Mouse (Mus musculus): ENCODE data around the gene Lrfn3. TPM values are rescaled to one million over a fixed set of nuclear protein-coding genes. Genes with fewer than 3 reads are reported as not detected.
A peak's percentile ranks its signal among the peaks of the same experiment; 100 is the strongest.

The Lrfn3 gene
- polyA plus RNA-seq, 1 experiment from 2014 or later = 7.4 TPM

- no peaks in the 10 kb centered on the region for H3K9me3 ChIP-seq (ENCODE audit: low read length)
- TF ChIP-seq CTCF (IDR thresholded peaks at IDR 0.05; ENCODE audit: low read depth) = peak; percentile 59
- no peak for TF ChIP-seq EP300 (IDR thresholded peaks at IDR 0.05; ENCODE audit: low read depth)
- DNase-seq (no peak), ATAC-seq (no peak)
- WGBS (ENCODE audit: insufficient replicate concordance) = 83% methylated on average over 16 of the region's 16 CpGs
- no peak overlapping the region for H3K4me2 ChIP-seq (ENCODE audit: low read depth, low read length)
- no peaks in the 10 kb centered on the region for H3K36me3 ChIP-seq (replicated peaks; ENCODE audit: insufficient read depth, low read length)
- H3K9ac ChIP-seq (replicated peaks) = no peak overlapping the region
- peaks cover 14% of the 10 kb centered on the region for H3K4me1 ChIP-seq (ENCODE audit: insufficient read depth)
- H3K27me3 ChIP-seq (ENCODE audit: insufficient read depth, low read length) = no peaks in the 10 kb centered on the region
- H3K27ac ChIP-seq (ENCODE audit: low read depth) = no peak overlapping the region
- H3K4me3 ChIP-seq (ENCODE audit: low read depth, low read length) = no peak overlapping the region
Observed at GRCm38 (mm10) chr7:30306083-30306779, 56.3 kb downstream of the Lrfn3 start.

Other genes with a start within 250 kb of the Lrfn3 start
- gene Zfp382, start 240.8 kb downstream of the Lrfn3 start, polyA plus RNA-seq (2015; fragmentation: Nextera tagmentation; extraction: Ambion mirVana) = 0.54 and 0.75 TPM in 2 replicates
- 2.1 and 3.1 TPM in 2 replicates for gene Zfp146, start 193.0 kb downstream of the Lrfn3 start, polyA plus RNA-seq (2015; fragmentation: Nextera tagmentation; extraction: Ambion mirVana)
- gene Cox7a1, start 178.6 kb downstream of the Lrfn3 start, polyA plus RNA-seq (2015; fragmentation: Nextera tagmentation; extraction: Ambion mirVana) = 7.0 and 15.1 TPM in 2 replicates
- 30.2 and 30.6 TPM in 2 replicates for gene Capns1, start 164.0 kb downstream of the Lrfn3 start, polyA plus RNA-seq (2015; fragmentation: Nextera tagmentation; extraction: Ambion mirVana)
- gene Polr2i, start 130.8 kb downstream of the Lrfn3 start, polyA plus RNA-seq (2015; fragmentation: Nextera tagmentation; extraction: Ambion mirVana) = 42.9 and 43.3 TPM in 2 replicates
- gene Tbcb, start 130.5 kb downstream of the Lrfn3 start, polyA plus RNA-seq (2015; fragmentation: Nextera tagmentation; extraction: Ambion mirVana) = 41.8 and 42.1 TPM in 2 replicates
- gene Ovol3, start 127.0 kb downstream of the Lrfn3 start, polyA plus RNA-seq (2015; fragmentation: Nextera tagmentation; extraction: Ambion mirVana) = not detected in 2 replicates
- gene Thap8, start 82.7 kb downstream of the Lrfn3 start, polyA plus RNA-seq (2015; fragmentation: Nextera tagmentation; extraction: Ambion mirVana) = 0.08 and 0.15 TPM in 2 replicates
- gene Wdr62, start 82.4 kb downstream of the Lrfn3 start, polyA plus RNA-seq (2015; fragmentation: Nextera tagmentation; extraction: Ambion mirVana) = 3.1 and 3.4 TPM in 2 replicates
- 0.34 and 0.59 TPM in 2 replicates for gene Clip3, start 71.0 kb downstream of the Lrfn3 start, polyA plus RNA-seq (2015; fragmentation: Nextera tagmentation; extraction: Ambion mirVana)
- gene Alkbh6, start 54.1 kb downstream of the Lrfn3 start, polyA plus RNA-seq (2015; fragmentation: Nextera tagmentation; extraction: Ambion mirVana) = 23.1 and 23.9 TPM in 2 replicates
- 11.4 and 12.8 TPM in 2 replicates for gene Syne4, start 48.0 kb downstream of the Lrfn3 start, polyA plus RNA-seq (2015; fragmentation: Nextera tagmentation; extraction: Ambion mirVana)
- gene E130208F15Rik, start 41.0 kb downstream of the Lrfn3 start, polyA plus RNA-seq (2015; fragmentation: Nextera tagmentation; extraction: Ambion mirVana) = not detected in 2 replicates
- 14.0 TPM in 2 replicates for gene Sdhaf1, start 38.9 kb downstream of the Lrfn3 start, polyA plus RNA-seq (2015; fragmentation: Nextera tagmentation; extraction: Ambion mirVana)
- gene Tyrobp, start 51.0 kb upstream of the Lrfn3 start, polyA plus RNA-seq (2015; fragmentation: Nextera tagmentation; extraction: Ambion mirVana) = 221 and 231 TPM in 2 replicates
- 17.4 and 17.6 TPM in 2 replicates for gene Hcst, start 57.1 kb upstream of the Lrfn3 start, polyA plus RNA-seq (2015; fragmentation: Nextera tagmentation; extraction: Ambion mirVana)
- 1.7 and 2.3 TPM in 2 replicates for gene Nfkbid, start 59.0 kb upstream of the Lrfn3 start, polyA plus RNA-seq (2015; fragmentation: Nextera tagmentation; extraction: Ambion mirVana)
- 1.2 and 1.6 TPM in 2 replicates for gene Aplp1, start 82.8 kb upstream of the Lrfn3 start, polyA plus RNA-seq (2015; fragmentation: Nextera tagmentation; extraction: Ambion mirVana)
- gene Kirrel2, start 94.9 kb upstream of the Lrfn3 start, polyA plus RNA-seq (2015; fragmentation: Nextera tagmentation; extraction: Ambion mirVana) = 0.05 TPM in 1 of 2 replicates, not detected in the other
- gene Nphs1, start 95.5 kb upstream of the Lrfn3 start, polyA plus RNA-seq (2015; fragmentation: Nextera tagmentation; extraction: Ambion mirVana) = 0.06 and 0.07 TPM in 2 replicates
- gene Prodh2, start 130.8 kb upstream of the Lrfn3 start, polyA plus RNA-seq (2015; fragmentation: Nextera tagmentation; extraction: Ambion mirVana) = 203 and 205 TPM in 2 replicates
- gene Arhgap33, start 172.3 kb upstream of the Lrfn3 start, polyA plus RNA-seq (2015; fragmentation: Nextera tagmentation; extraction: Ambion mirVana) = 1.0 and 1.1 TPM in 2 replicates
- gene Hspb6, start 189.4 kb upstream of the Lrfn3 start, polyA plus RNA-seq (2015; fragmentation: Nextera tagmentation; extraction: Ambion mirVana) = 4.9 and 6.6 TPM in 2 replicates
- gene Proser3, start 189.5 kb upstream of the Lrfn3 start, polyA plus RNA-seq (2015; fragmentation: Nextera tagmentation; extraction: Ambion mirVana) = 0.53 and 1.1 TPM in 2 replicates
- gene Lin37, start 197.1 kb upstream of the Lrfn3 start, polyA plus RNA-seq (2015; fragmentation: Nextera tagmentation; extraction: Ambion mirVana) = 16.0 and 18.9 TPM in 2 replicates
- 34.4 and 34.8 TPM in 2 replicates for gene U2af1l4, start 200.5 kb upstream of the Lrfn3 start, polyA plus RNA-seq (2015; fragmentation: Nextera tagmentation; extraction: Ambion mirVana)
- 1.5 and 1.8 TPM in 2 replicates for gene Gm49396, start 200.6 kb upstream of the Lrfn3 start, polyA plus RNA-seq (2015; fragmentation: Nextera tagmentation; extraction: Ambion mirVana)
- 85.3 and 94.5 TPM in 2 replicates for gene Psenen, start 200.9 kb upstream of the Lrfn3 start, polyA plus RNA-seq (2015; fragmentation: Nextera tagmentation; extraction: Ambion mirVana)
- 0.52 and 1.2 TPM in 2 replicates for gene Igflr1, start 202.7 kb upstream of the Lrfn3 start, polyA plus RNA-seq (2015; fragmentation: Nextera tagmentation; extraction: Ambion mirVana)
- gene Kmt2b, start 226.0 kb upstream of the Lrfn3 start, polyA plus RNA-seq (2015; fragmentation: Nextera tagmentation; extraction: Ambion mirVana) = 1.9 and 3.1 TPM in 2 replicates
- gene Zbtb32, start 236.1 kb upstream of the Lrfn3 start, polyA plus RNA-seq (2015; fragmentation: Nextera tagmentation; extraction: Ambion mirVana) = 0.53 and 1.2 TPM in 2 replicates

All from liver, postnatal 0 days (tissue).